Mouse (Mus musculus): ENCODE results near the gene Crtc3.

The Crtc3 gene

DNA sequence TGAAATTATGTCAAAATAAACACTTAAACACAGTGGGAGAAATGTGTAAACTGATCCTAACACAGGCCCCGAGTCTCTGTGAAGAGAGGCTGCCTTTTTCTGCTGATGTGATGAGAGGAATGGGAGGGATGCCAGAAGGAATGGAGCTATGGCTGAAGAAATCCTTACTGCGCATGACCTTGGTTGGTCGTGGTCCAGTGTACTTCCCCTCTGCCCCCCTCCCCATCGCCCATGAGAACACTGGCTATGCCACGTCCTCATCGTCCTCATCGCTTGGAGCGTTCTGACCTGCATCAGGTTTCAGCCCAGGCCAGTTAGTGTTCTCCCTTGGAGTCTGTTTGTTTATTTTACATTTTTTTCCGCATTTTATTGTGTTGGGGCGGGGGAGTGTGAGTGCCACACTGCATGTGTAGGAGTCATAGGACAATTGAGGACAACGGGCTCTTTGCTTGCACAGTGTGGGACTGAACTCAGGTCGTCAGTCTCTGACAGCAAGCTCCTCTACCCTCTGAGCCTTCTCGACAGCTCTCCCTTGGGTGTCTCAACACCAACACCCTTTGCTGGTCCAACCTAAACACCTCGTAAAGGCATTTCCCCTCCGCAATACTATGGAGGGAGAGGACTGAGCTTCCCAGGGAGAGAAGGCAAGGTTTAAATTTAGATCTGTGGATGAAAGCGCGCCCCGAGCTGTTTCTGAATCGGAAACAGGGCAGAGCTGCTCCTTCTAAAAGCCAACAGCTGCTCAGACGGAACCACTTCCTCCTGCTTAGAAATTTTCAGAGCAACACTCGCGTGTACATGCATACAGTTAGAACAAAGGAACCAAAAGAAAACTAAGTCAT lies 134.3 kb downstream of the Crtc3 start:
- DNase-seq (ENCODE audit: low spot score) = no peak

GRCm38 (mm10) chr7:80548513-80549260 lies 140.0 kb downstream of the Crtc3 start:
- DNase-seq (ENCODE audit: low spot score) = no peak

GRCm38 (mm10) chr7:80542139-80542831 lies 146.4 kb downstream of the Crtc3 start:
- no peak for DNase-seq (ENCODE audit: low spot score)

GRCm38 (mm10) chr7:80539581-80539980 lies 149.1 kb downstream of the Crtc3 start:
- no peak for DNase-seq (ENCODE audit: low spot score)

Measured in embryo, embryonic 10 days (tissue).